10 mouse cellular contexts compared by ENCODE assay signal in genomic region chr2:124369291-124369690, GRCm38 (mm10).
A peak's percentile ranks its signal among the peaks of the same experiment; 100 is the strongest.
DNase-seq lines count a peak whose midpoint lies in the region; ATAC-seq and TF ChIP-seq lines count a peak whose summit lies in the region.
"Had no signal": no experiment of that assay in that cellular context is flagged by ENCODE, and none has a peak within 500 bp of the region (broad histone marks: within the 10 kb centered on the region; RNA-seq: fewer than 3 reads in every experiment).

No protein-coding gene starts in this region.

- 80% methylated on average over 1 of the region's 1 CpGs for WGBS in hindbrain, embryonic 16.5 days
- 88% methylated on average over 1 of the region's 1 CpGs for WGBS in hindbrain, embryonic 11.5 days
- WGBS in lung, postnatal 0 days = 61% methylated on average over 1 of the region's 1 CpGs
- 71% methylated on average over 1 of the region's 1 CpGs for WGBS in limb, embryonic 14.5 days

- H3K9me3 ChIP-seq in hindbrain, embryonic 16.5 days (ENCODE audit: control insufficient read depth, low read length) = no peaks in the 10 kb centered on the region
- no peaks in the 10 kb centered on the region for H3K9me3 ChIP-seq in hindbrain, embryonic 11.5 days (ENCODE audit: control insufficient read depth, low read length)
- no peaks in the 10 kb centered on the region for H3K9me3 ChIP-seq in lung, postnatal 0 days (ENCODE audit: low read length)
- no peaks in the 10 kb centered on the region for H3K9me3 ChIP-seq in limb, embryonic 14.5 days (ENCODE audit: control insufficient read depth, low read length)
- H3K9me3 ChIP-seq: embryonic facial prominence, embryonic 12.5 days had no signal

- peaks cover 5% of the 10 kb centered on the region; the same call in 1 of the 2 replicates for H3K4me1 ChIP-seq in hindbrain, embryonic 16.5 days (ENCODE audit: control insufficient read depth, insufficient read depth, low read depth, low read length)
- H3K4me1 ChIP-seq in hindbrain, embryonic 11.5 days (replicated peaks; ENCODE audit: control insufficient read depth, insufficient read depth, low read length) = no peaks in the 10 kb centered on the region
- H3K4me1 ChIP-seq in lung, postnatal 0 days (ENCODE audit: insufficient read depth, low read depth, low read length) = no peaks in the 10 kb centered on the region
- no peaks in the 10 kb centered on the region for H3K4me1 ChIP-seq in limb, embryonic 14.5 days (ENCODE audit: control insufficient read depth, insufficient read depth, low read length)
- H3K4me1 ChIP-seq: embryonic facial prominence, embryonic 12.5 days had no signal

- peak overlapping the region; percentile 16; the same call in 1 of the 2 replicates for H3K27ac ChIP-seq in hindbrain, embryonic 16.5 days (ENCODE audit: low read depth, low read length)
- no peak overlapping the region for H3K27ac ChIP-seq in hindbrain, embryonic 11.5 days (ENCODE audit: low read depth, low read length)
- H3K27ac ChIP-seq in lung, postnatal 0 days (ENCODE audit: low read length) = no peak overlapping the region
- no peak overlapping the region for H3K27ac ChIP-seq in limb, embryonic 14.5 days (replicated peaks; ENCODE audit: low read depth, low read length)
- H3K27ac ChIP-seq: embryonic facial prominence, embryonic 12.5 days had no signal

- peak; percentile 73 for ATAC-seq in hindbrain, embryonic 16.5 days
- ATAC-seq in hindbrain, embryonic 11.5 days (ENCODE audit: low FRiP score) = no peak
- no peak for ATAC-seq in lung, postnatal 0 days
- ATAC-seq in limb, embryonic 14.5 days (ENCODE audit: low FRiP score, low read depth) = no peak

- DNase-seq in cerebellum, postnatal 14 days = peak; percentile 19 to 34
- no peak for DNase-seq in cerebellum, adult 18-20 months
- no peak for DNase-seq in hindbrain, embryonic 11.5 days (ENCODE audit: low spot score)
- peak; percentile 6 for DNase-seq in lung, postnatal 10 days
- no peak for DNase-seq in lung, postnatal 0 days (ENCODE audit: low spot score)
- DNase-seq in limb, embryonic 14.5 days (ENCODE audit: low spot score) = peak; percentile 46
- no peak for DNase-seq in neural tube, embryonic 10.5 days (ENCODE audit: extremely low spot score, low spot score)
- DNase-seq: B cell, adult 2 months had no signal

- no peak overlapping the region for H3K9ac ChIP-seq in hindbrain, embryonic 16.5 days (ENCODE audit: low read depth, low read length)
- no peak overlapping the region for H3K9ac ChIP-seq in hindbrain, embryonic 11.5 days (ENCODE audit: low read depth, low read length)
- no peak overlapping the region for H3K9ac ChIP-seq in lung, postnatal 0 days (replicated peaks; ENCODE audit: low read depth)
- H3K9ac ChIP-seq in limb, embryonic 14.5 days (ENCODE audit: low read depth, low read length, severe bottlenecking) = no peak overlapping the region
- H3K9ac ChIP-seq: embryonic facial prominence, embryonic 12.5 days had no signal

- no peak for TF ChIP-seq EP300 in lung, postnatal 0 days (IDR thresholded peaks at IDR 0.05)

- no peak overlapping the region for H3K4me2 ChIP-seq in hindbrain, embryonic 16.5 days (ENCODE audit: low read length)
- no peak overlapping the region for H3K4me2 ChIP-seq in hindbrain, embryonic 11.5 days (replicated peaks; ENCODE audit: low read depth, low read length)
- no peak overlapping the region for H3K4me2 ChIP-seq in lung, postnatal 0 days (replicated peaks; ENCODE audit: low read depth, low read length)
- no peak overlapping the region for H3K4me2 ChIP-seq in limb, embryonic 14.5 days (replicated peaks; ENCODE audit: low read depth, low read length, severe bottlenecking)
- H3K4me2 ChIP-seq: embryonic facial prominence, embryonic 12.5 days had no signal

- TF ChIP-seq POLR2A in limb, embryonic 14.5 days (IDR thresholded peaks at IDR 0.05; ENCODE audit: borderline replicate concordance, extremely low read depth, insufficient read depth, insufficient read length) = no peak

- H3K4me3 ChIP-seq in hindbrain, embryonic 16.5 days (ENCODE audit: low read length) = no peak overlapping the region
- H3K4me3 ChIP-seq in hindbrain, embryonic 11.5 days (ENCODE audit: low read depth, low read length) = no peak overlapping the region
- no peak overlapping the region for H3K4me3 ChIP-seq in lung, postnatal 0 days (ENCODE audit: low read depth, low read length)
- H3K4me3 ChIP-seq in limb, embryonic 14.5 days (replicated peaks; ENCODE audit: low read length) = no peak overlapping the region
- H3K4me3 ChIP-seq: embryonic facial prominence, embryonic 12.5 days had no signal

- H3K36me3 ChIP-seq in hindbrain, embryonic 16.5 days (ENCODE audit: control insufficient read depth, insufficient read depth, low read length) = no peaks in the 10 kb centered on the region
- no peaks in the 10 kb centered on the region for H3K36me3 ChIP-seq in hindbrain, embryonic 11.5 days (ENCODE audit: control insufficient read depth, insufficient read depth, low read length)
- H3K36me3 ChIP-seq in lung, postnatal 0 days (ENCODE audit: insufficient read depth, low read length) = no peaks in the 10 kb centered on the region
- H3K36me3 ChIP-seq in limb, embryonic 14.5 days (ENCODE audit: control insufficient read depth, insufficient read depth, low read length) = no peaks in the 10 kb centered on the region
- H3K36me3 ChIP-seq: embryonic facial prominence, embryonic 12.5 days had no signal

- no peak for TF ChIP-seq CTCF in lung, postnatal 0 days (IDR thresholded peaks at IDR 0.05)

- H3K27me3 ChIP-seq in hindbrain, embryonic 16.5 days (replicated peaks; ENCODE audit: control insufficient read depth, insufficient read depth, low read length) = no peaks in the 10 kb centered on the region
- H3K27me3 ChIP-seq in hindbrain, embryonic 11.5 days (ENCODE audit: control insufficient read depth, insufficient read depth, low read length) = no peaks in the 10 kb centered on the region
- H3K27me3 ChIP-seq in lung, postnatal 0 days (replicated peaks; ENCODE audit: insufficient read depth, low read length) = no peaks in the 10 kb centered on the region
- no peaks in the 10 kb centered on the region for H3K27me3 ChIP-seq in limb, embryonic 14.5 days (ENCODE audit: control insufficient read depth, insufficient read depth, low read length)
- H3K27me3 ChIP-seq: embryonic facial prominence, embryonic 12.5 days had no signal

Comparison
In these comparisons a context has a peak if more than half of its experiments do, and no peak if none do; other contexts are left out.
1. DNase-seq: peak in cerebellum, postnatal 14 days (2 of 2), lung, postnatal 10 days (single experiment) and limb, embryonic 14.5 days (single experiment); none in cerebellum, adult 18-20 months (0 of 2), hindbrain, embryonic 11.5 days (single experiment), lung, postnatal 0 days (single experiment) and neural tube, embryonic 10.5 days (single experiment).